Mouse (Mus musculus): ENCODE measurements around the gene Nr3c2.

The Nr3c2 gene

DNA sequence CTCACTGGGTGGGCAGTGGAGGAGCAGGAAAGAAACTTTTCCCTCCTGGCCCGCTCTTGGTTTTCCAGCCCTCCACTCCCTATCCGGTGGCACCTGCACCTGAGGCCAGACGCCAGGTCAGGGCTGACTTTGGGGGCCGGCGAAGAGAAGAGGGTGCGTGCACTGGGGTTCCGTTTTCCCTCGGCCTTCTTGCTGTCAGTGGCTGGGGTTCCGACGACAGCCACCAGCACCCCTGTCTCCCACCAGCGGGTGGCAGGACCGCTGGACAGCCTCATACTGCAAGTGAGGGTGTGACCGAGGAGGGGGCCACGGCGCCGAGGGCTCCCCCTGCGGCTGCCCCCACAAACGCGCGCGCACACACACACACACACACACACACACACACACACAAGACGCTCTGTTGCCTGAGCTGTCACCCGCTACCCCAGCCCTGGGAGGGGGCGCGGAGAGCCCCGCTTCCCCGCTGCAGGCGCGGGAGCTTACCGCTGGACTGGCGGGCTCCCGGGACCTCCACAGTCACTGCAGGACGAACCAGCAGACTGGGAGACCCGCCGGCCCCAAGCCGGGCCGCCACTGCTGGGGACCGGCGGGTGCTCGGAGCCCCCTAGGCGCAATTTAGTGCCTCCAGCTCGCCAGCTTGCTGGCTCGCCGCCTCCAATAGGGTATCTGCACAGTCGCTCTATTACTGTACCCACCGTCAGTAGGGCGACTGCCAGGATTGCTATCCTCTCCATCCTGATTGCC lies at the start of gene Nr3c2:
Nr3c2 (plus strand) TSS at position 32 of the 744 bp plus-strand sequence.
- DNase-seq (ENCODE audit: low read depth, low spot score) = no peak

DNA sequence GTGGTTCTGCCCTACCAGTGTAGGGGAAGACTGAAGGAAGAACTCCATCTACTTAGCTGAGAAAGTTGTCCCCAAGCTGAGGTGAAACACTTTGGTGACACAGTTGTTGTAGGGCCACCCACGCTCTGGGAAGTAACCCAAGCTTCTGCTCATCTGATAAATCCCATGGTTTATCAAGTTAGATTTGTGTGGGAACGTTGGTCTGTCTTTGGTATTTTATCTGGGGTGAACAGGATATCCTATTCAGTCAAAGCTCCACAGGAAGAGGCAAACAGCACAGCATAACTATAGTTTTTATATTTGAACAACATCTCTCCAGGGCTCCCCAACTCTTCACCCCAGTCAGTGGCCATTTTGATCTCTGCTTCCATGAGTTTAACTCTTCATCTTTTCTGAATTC lies 40.7 kb upstream of the Nr3c2 start:
- DNase-seq (ENCODE audit: low read depth, low spot score) = no peak

DNA sequence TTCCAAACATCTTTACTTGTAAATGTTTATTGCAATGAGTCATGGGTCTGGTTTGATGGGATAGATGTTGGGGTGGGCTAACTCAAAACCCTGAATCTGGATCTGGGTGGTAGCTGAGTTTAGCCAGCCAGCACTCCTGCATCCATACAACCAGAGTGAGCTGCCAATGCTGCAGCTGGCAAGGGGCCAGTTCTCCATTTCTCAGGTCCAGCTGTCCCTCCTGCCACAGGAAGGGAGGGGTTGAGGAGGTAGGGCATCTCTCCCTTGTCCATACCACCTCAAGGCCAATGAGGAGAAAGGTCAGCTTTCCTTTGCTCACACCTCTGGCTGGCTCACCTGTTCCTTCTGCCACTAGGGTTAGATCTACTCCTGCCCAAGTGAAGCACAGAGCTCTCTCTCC lies 39.5 kb upstream of the Nr3c2 start:
- DNase-seq (ENCODE audit: low read depth, low spot score) = no peak

DNA sequence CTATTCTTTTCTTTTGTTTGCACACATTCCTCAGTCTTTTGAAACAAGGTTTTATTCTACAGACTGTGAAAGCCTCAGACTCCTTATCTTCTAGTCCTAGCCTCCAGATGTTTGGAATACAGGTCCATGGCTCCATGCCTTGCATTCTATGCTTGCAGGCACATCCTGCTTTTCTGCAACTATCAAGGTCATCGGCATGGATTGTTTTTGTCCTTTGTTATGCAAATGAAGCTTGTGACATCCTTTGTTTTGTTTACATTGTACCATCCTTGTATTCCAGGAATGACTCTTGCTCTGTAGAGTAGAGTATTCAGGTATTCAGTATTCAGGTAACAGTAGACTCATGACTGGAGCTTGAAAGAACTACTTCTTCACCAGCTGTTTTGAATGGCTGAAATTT lies 36.2 kb upstream of the Nr3c2 start:
- DNase-seq (ENCODE audit: low read depth, low spot score) = no peak

DNA sequence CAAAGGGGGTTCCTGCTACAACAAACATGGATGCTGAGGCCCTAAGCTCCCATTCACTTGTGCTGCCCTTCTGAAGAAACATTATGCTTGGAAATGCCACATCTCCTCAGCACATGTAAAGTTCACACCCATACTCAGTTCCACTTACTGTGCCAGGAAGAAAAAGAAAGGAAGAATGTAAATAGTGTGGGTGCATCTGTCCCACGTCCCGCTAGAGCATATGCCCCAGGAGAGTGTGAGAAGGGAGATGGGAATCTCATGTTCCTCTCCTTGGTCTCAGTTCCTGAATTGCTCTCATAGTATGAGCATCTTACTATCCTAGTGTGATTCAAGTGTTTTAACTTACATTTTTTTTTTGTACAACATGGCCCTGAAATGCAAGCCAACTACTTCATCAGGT lies 22.4 kb upstream of the Nr3c2 start:
- no peak for DNase-seq (ENCODE audit: low read depth, low spot score)

DNA sequence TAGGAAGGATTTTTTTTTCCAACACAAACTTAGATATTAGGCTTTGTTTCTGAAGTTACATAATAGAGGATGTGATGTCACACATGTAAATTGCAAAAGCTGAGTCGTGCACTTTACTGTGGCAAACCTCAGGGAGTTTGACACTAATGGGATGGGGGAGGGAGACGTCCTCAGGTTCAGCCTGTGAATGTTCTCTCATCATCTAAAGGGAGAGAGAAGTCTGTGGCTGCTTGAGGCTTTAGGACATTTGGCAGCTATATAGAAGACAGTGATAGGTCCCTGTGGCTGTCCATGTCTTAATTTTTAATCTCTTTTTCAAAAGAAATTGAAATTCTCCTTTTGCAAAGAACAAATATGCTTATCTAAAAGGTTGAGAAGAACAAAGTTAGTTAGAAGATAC lies 2.2 kb upstream of the Nr3c2 start:
- DNase-seq (ENCODE audit: low read depth, low spot score) = no peak

DNA sequence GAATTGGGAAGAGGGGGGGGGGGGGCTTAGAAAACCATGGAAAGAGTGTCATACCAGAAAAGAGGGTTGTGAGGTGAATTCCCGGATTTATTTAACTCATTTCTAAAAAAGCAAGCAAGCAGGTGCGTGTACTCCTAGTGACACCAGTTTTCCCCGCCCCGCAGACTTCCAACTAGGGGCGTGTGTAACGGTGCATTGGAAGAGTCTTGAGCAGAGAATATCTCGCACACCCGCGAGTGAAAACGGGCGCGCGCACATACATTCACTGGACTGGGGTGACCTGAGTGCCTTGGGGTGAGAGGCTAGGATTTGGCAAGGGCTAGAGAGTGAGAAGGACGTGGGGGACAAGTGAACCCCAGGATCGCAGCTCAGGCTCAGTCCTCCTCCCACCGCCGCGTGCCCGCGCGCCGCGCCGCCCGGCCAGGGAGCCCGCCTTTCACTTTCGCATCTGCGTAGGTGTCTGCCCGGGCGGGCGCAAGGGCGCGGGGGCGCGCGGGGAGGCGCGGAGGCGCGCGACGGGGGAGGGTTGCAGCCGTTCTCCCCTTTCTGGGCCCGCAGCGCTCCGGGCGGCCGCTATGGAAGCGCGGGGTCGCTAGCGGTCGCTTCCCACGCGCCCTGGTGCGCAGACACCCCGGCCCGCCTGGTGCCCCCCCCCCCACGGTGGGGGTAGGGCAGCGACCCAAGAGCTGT lies 376 bp upstream of the Nr3c2 start:
- peak; percentile 81 for DNase-seq (ENCODE audit: low read depth, low spot score)

DNA sequence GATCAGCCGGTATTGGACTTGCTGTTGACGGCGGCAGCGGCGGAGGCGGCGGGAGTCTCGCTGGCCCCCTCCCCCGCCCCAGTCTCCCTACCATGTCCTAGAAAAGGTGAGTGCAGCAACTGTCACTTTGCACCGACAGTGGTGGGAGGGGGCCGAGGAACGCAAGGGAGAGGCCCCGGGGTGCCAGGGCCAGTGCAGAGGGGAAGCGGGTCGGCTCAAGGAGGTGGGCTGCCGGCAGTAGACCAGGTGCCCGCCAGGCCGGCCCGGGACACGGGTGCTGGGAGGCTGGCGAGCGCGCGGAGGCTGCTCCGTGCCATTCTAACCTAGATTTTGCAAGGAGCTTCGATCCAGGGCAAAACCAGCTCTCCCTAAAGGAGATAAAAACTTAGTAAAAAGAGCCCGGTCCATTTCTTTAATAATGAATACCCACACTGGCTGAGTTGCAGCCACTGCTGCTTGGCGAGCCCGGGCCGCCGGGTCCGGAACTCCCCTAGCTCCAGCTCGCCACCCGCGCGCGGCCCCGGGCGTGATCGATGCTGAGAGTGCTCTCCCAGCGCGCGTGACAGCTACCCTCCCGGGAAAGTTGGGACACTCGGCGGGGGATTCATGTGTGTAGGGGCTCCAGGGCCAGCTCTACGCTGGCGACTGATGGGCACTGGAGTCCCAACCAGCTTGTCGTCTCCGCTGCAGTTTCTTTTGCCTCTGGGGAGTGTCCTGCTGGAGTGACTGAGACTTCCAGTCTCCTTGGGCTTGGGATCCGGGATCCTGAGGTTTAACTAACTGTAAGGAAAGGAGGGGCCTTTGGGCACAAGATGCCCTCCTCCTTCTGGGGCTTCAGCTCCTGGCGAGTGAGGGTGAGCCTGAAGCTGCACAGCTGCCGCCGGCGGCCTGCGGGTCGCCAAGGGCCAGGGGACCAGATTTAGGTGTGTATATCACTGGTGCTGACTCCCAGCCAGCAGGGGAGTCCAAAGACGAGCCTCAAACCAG lies 1.2 kb downstream of the Nr3c2 start:
- no peak for DNase-seq (ENCODE audit: low read depth, low spot score)

DNA sequence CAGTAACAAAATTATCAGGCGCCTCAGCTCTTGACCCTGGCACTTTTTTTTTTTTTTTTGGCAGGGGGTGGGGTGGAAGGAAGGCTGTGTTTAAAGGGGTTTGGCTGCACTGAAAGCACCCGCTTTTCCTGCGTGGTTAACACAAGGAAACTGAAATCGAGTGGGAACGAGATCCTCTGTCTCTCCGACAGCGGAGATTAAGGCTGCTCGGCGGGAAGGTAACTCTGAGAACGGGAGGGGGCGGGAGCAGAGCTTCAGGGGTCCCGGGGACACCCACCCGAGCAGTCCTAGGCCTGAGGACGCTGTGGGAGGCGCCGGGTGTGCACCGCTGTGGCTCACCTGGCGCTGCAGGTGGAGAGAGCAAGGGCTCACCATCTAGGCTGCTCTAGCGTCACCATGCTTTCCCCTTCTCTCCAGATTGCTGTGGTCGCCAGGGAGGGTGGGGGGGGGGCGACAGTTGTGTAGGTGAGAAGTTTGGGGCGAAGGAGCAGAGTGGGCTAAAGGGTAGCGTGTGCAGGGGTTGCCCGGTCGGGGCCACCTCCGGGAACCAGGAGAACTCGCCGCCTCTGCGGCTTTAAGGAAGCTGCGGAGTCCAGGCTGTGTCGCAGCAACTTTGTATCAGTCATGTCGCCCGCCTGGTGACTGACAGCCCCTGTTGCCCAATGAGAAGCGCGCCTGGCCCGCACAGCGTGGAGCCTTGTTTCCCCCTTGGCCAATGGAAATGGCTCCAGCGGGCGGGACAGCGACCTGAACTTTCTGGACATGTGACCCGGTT lies 2.4 kb downstream of the Nr3c2 start:
- DNase-seq (ENCODE audit: low read depth, low spot score) = no peak

DNA sequence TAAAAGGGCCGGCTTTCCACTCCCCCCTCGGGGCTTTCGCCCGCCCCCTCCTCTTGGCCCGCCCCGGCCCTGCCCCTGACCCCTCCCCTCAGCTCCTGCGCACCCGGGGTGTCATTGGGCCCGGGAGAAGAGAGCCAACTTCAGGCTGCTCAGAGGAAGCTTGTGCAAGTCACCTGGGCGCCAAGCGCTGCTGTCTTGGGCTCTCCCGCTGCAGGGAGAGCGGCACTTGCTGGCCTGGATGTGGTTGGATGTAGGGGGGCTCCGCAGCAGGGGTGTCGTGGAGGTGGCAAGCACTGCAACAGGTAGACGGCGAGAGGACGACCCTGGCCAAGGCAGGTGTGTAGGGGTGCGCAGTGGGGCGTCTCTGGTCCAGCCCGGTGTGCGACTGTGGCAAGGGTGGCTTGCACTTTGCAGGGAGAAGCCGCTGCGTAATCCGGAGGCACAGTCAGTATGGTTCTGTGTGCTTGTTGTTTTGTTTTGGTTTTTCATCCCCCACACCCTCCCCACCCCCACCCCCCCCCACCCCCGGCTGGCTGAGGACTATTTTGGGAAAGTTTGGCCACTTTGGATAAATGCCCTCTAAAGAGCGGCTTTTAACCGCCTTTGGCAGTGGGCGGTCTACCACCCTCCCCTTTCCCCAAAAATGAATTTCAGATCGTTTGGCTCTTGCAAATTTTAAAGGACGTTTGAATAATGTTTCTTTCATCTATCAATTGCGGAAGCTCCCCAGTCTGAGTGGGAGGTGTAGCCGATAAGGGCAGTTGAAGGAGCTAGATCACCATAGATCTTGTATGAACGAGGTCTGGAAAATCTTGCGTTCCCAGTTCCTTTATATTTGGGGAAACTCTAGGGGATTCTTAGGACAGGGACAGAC lies 3.2 kb downstream of the Nr3c2 start:
- no peak for DNase-seq (ENCODE audit: low read depth, low spot score)

DNA sequence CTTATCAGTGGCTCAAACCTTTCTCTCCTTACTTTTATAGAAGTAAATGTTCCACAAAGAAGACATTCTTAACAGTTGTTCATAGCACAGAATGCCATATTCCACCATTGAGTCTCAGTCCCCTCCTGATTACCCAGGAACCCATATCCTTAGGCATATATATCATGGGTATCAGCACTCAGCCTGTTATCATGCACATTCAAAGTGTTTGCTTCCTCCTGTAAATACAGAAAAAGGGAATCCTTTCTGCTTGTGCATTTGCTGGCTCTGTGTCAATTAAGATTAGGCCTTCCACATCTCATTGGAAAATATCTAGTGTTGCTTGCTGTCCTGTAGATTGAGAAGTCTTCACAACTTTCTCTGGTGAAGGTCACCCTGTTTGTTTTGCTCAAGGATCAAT lies 12.0 kb downstream of the Nr3c2 start:
- DNase-seq (ENCODE audit: low read depth, low spot score) = no peak

DNA sequence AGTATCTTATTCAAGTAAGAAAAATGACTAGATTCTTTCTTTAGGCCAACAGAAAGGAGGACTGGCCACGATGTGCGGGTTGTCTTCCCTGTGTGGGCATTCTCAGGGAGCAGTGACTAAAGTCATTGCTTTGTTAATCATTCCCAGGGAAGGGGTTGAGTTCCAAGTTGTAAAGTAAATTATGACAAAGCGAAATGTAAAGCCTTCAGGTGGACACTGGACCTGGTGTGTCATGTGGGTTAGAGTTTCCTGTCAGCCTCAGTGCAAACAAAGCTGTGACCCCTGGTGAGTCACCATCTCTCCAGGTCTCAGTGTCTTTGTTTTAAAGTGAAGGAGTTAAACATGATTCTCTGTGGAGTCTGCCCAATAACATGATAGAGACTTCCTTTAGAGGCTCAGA lies 13.4 kb downstream of the Nr3c2 start:
- no peak for DNase-seq (ENCODE audit: low read depth, low spot score)

DNA sequence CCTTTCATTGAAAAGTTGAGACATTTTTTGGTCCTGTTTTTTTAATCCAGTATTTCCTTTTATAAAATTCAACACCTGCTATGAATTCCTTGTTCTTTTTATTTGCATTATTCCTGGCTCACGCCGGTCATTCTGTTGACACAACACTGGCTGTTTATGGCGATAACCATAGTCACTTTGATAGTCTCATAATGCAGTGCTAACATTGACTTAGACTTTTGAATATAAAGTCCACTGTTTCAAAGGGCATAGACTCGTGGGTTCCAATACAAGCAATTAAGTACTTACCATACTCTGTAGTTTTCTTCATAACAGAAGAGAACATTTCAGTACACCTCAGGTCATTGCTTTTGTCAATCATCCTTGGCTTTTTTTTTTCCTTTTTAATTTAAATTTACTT lies 14.0 kb downstream of the Nr3c2 start:
- no peak for DNase-seq (ENCODE audit: low read depth, low spot score)

DNA sequence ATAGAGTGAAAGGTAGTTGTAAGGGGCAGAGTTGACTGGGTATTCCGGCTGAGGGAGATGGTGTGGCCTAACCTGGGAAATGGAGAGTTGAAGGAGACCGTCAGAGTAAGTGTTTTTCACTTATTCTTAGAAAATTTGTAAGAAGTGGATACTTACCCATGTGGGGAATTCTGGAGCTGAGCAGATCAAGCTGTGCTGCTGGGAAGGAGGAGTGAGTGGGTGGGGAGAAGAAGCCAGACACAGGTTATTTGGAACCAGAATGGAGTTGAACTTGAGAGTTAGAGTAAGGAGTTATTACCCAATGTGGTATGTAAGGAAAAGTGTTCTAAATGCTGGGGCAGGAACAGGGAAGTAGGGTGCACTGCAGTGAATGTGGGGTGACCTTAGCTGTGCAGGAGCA lies 16.0 kb downstream of the Nr3c2 start:
- DNase-seq (ENCODE audit: low read depth, low spot score) = no peak

DNA sequence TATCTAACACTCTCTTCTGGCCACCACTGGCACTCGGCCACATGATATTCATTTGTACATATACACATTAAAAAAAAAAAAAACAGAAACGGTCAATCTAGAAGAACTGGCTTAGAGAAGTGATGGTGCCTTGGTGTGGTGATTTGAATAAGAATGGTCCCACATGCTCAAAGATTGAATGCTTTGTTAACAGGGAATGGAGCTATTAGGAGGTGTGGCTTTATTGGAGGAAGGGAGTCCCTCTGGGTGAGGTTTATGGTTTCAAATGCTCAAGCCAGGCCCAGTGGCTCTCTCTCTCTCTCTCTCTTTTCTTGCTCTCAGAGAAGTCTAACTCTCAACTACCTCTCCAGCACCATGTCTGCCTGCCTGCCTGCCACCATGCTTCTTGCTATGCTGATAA lies 20.3 kb downstream of the Nr3c2 start:
- no peak for DNase-seq (ENCODE audit: low read depth, low spot score)

DNA sequence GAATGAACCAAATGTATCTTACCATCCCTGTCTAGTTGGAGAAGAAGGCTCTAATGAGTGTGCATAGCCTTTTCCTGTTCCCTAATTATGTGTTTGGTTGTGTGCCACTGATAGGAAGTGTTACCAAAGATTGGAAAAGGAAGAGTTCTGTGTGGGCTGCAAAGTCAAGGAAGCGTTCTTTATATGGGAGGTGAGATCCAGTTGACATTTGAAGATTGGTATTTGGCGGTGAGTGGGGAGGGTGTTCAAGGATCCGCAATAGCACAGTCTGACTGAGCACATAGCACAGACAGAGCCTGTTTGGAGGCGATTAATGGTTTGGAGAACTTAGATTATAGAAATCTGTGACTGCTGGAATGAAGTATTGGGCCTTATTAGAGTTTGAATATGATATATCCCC lies 24.9 kb downstream of the Nr3c2 start:
- no peak for DNase-seq (ENCODE audit: low read depth, low spot score)

DNA sequence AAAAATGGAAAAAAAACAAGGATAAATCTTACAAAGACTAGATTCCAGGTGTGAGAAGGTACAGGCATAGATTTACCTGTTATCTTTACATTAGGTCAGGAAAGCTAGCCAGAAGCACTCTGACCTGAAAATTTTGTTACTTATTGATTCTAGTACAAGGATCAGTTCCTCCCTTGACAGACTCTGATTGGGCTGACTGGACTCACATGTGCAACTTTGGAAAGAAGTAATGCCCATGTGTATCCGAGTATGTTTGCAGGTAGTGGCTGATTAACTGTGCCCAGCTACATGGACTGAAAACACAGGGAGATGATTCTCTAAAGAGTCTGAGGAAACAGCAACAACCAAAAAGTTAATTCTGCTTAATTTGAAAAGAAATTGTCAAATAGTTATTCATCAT lies 29.1 kb downstream of the Nr3c2 start:
- DNase-seq (ENCODE audit: low read depth, low spot score) = no peak

DNA sequence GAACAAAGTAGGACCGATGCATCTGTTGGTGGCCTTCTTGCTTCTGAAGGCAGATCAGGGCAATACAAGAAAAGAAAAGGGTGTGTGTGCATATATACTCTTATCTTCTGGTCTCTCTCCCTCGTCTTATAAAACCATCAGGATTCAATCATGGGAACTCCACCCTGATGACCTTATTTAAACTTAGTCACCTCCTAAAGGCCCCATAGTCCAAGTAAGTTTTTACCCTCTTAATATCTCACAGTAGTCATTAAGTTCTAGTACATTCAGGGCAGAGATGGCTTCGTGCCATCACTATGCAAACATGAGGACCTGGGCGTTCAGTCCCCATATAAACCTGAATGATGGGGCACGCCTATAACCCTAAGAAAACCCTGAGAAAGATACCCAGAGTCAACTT lies 29.6 kb downstream of the Nr3c2 start:
- DNase-seq (ENCODE audit: low read depth, low spot score) = no peak

DNA sequence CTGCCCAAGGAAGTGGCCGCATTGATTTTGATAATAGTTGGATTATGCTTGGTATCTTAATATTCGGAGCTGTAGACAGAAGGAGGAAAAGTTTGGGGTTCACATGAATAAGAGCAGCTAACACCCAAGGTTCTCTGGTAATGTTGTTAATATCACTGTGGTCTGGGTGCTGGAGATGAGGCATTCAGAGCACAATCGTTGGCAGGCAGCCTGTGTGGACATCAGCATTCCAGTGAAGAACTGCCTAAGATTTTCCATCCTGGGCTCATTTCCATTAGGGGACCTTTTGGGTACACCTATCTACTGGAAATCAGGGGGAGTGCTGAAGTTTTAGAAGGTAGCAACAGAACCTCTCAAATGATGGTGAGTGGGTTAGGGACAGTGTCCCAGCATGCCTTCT lies 65.8 kb downstream of the Nr3c2 start:
- no peak for DNase-seq (ENCODE audit: low read depth, low spot score)

DNA sequence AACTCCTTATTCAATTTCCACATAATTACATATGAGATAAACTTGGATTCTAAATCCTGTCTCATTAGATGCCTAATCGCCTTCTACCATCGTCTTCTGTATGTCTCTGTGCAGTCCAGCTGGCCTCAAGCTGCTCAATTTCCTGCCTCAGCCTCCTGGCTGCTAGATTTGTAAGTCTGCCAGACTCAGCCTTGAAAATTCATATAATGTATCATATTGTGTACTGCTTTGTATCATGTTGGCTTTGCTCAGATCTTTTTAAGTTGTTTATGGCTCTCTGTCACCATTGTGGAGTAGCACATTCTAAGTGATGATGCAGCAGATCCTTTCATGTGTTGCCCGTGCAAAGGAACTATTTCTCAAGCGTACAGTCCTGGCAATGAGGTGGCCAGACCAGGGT lies 71.9 kb downstream of the Nr3c2 start:
- DNase-seq (ENCODE audit: low read depth, low spot score) = no peak

All from A20 (cell line).